Mouse (Mus musculus) ES-Bruce4 (cell line): ENCODE results near the gene Gipc3. TPM values are rescaled to one million over a fixed set of nuclear protein-coding genes. Genes with fewer than 3 reads are reported as not detected.

ENCODE experiments used
- H3K27ac ChIP-seq: 2 replicates; pipeline ENCODE4 v1.5.1; 2012; ENCODE audit warnings: low read length, inconsistent platforms; ENCODE audit not compliant: insufficient read depth
- H3K27me3 ChIP-seq: 2 replicates; pipeline ENCODE4 v1.6.1; 2012; ENCODE audit warnings: mild to moderate bottlenecking, low read length, inconsistent platforms; ENCODE audit not compliant: control insufficient read depth, poor library complexity, insufficient read depth, severe bottlenecking
- H3K36me3 ChIP-seq: 2 replicates; pipeline ENCODE4 v1.6.1; 2012; ENCODE audit warnings: inconsistent platforms, mild to moderate bottlenecking, low read length, moderate library complexity; ENCODE audit not compliant: control insufficient read depth, poor library complexity, insufficient read depth, severe bottlenecking
- H3K4me1 ChIP-seq: one replicate; pipeline ENCODE4 v1.8.1; 2011; ENCODE audit warnings: low read length; ENCODE audit not compliant: control insufficient read depth, insufficient read depth
- H3K4me3 ChIP-seq: 2 replicates; pipeline ENCODE4 v1.5.1; 2011; ENCODE audit warnings: low read depth, mild to moderate bottlenecking, low read length
- H3K9ac ChIP-seq: 2 replicates; pipeline ENCODE4 v1.6.1; 2012; ENCODE audit warnings: low read depth, mild to moderate bottlenecking, inconsistent platforms; ENCODE audit not compliant: poor library complexity, severe bottlenecking
- H3K9me3 ChIP-seq: replicated peaks from 2 replicates; pipeline ENCODE4 v1.6.1; 2012; ENCODE audit warnings: mild to moderate bottlenecking, low read length, inconsistent platforms; ENCODE audit not compliant: control insufficient read depth, poor library complexity, insufficient read depth, severe bottlenecking
- CTCF ChIP-seq: IDR thresholded peaks from one replicate; pipeline ENCODE4 v1.8.1; 2011; ENCODE audit warnings: low read depth, low read length
- EP300 ChIP-seq: IDR thresholded peaks from 2 replicates; pipeline ENCODE4 v1.6.1; 2011; ENCODE audit warnings: low read depth, low read length; ENCODE audit not compliant: insufficient read depth
- POLR2A ChIP-seq: IDR thresholded peaks from one replicate; pipeline ENCODE4 v1.8.1; 2011; ENCODE audit warnings: low read length; ENCODE audit not compliant: insufficient read depth
- polyA plus RNA-seq: library from polyadenylated mRNA; stranded (reverse); fragments of >200 nt; gene quantifications from 2 replicates; pipeline ENCODE4 v1.2.4, GENCODE M21; 2011; ENCODE audit warnings: low read depth; ENCODE audit not compliant: missing spikeins, insufficient read depth, insufficient read length

The Gipc3 gene
- polyA plus RNA-seq, 1 experiment = 1.2 TPM

- TF ChIP-seq EP300 = no peak
- TF ChIP-seq CTCF = no peak
- no peak for TF ChIP-seq POLR2A
- Histone ChIP-seq H3K4me3 (no peak overlapping the region), H3K4me1 (no peaks in the 10 kb centered on the region), H3K9me3 (no peaks in the 10 kb centered on the region), H3K27me3 (no peaks in the 10 kb centered on the region), H3K36me3 (peaks cover 7% of the 10 kb centered on the region), H3K9ac (no peak overlapping the region), H3K27ac (no peak overlapping the region)
Observed at GRCm38 (mm10) chr10:81382039-81382438, 39.0 kb upstream of the Gipc3 start.

GRCm38 (mm10) chr10:81379809-81380378 is 36.8 kb upstream of the Gipc3 start:
- Histone ChIP-seq H3K9me3 (no peaks in the 10 kb centered on the region), H3K4me1 (no peaks in the 10 kb centered on the region), H3K4me3 (no peak overlapping the region), H3K27ac (no peak overlapping the region), H3K9ac (no peak overlapping the region), H3K27me3 (no peaks in the 10 kb centered on the region), H3K36me3 (no peaks in the 10 kb centered on the region)
- TF ChIP-seq POLR2A = no peak
- no peak for TF ChIP-seq CTCF
- no peak for TF ChIP-seq EP300

GRCm38 (mm10) chr10:81379183-81379553 is 36.1 kb upstream of the Gipc3 start:
- no peaks in the 10 kb centered on the region for H3K27me3 ChIP-seq
- no peaks in the 10 kb centered on the region for H3K9me3 ChIP-seq
- H3K27ac ChIP-seq = peak overlapping the region; percentile 58
- peak overlapping the region; percentile 81 for H3K4me3 ChIP-seq
- no peaks in the 10 kb centered on the region for H3K4me1 ChIP-seq
- TF ChIP-seq CTCF (no peak), EP300 (no peak), POLR2A (no peak)
- H3K36me3 ChIP-seq = no peaks in the 10 kb centered on the region
- peak overlapping the region; percentile 74 for H3K9ac ChIP-seq

- H3K9ac ChIP-seq = peak overlapping the region; percentile 74
- TF ChIP-seq CTCF (no peak), EP300 (no peak), POLR2A (no peak)
- no peaks in the 10 kb centered on the region for H3K36me3 ChIP-seq
- no peaks in the 10 kb centered on the region for H3K4me1 ChIP-seq
- no peaks in the 10 kb centered on the region for H3K9me3 ChIP-seq
- peak overlapping the region; percentile 58 for H3K27ac ChIP-seq
- no peaks in the 10 kb centered on the region for H3K27me3 ChIP-seq
- peak overlapping the region; percentile 97 for H3K4me3 ChIP-seq
Observed at GRCm38 (mm10) chr10:81378553-81379182, 35.6 kb upstream of the Gipc3 start.

GRCm38 (mm10) chr10:81377793-81378552 is 34.9 kb upstream of the Gipc3 start, which contains the start of gene Fzr1:
Gene Fzr1 (minus strand): TSS chr10:81378516.
- Histone ChIP-seq H3K27me3 (no peaks in the 10 kb centered on the region), H3K9ac (peak within 1 kb of the TSS; percentile 93), H3K9me3 (no peaks in the 10 kb centered on the region), H3K4me1 (no peaks in the 10 kb centered on the region), H3K4me3 (peak within 1 kb of the TSS; percentile 97), H3K27ac (peak within 1 kb of the TSS; percentile 58), H3K36me3 (no peaks in the 10 kb centered on the region)
- TF ChIP-seq EP300 (no peak), CTCF (no peak), POLR2A (no peak)

- Histone ChIP-seq H3K9me3 (no peaks in the 10 kb centered on the region), H3K4me1 (no peaks in the 10 kb centered on the region), H3K27me3 (no peaks in the 10 kb centered on the region), H3K4me3 (peak overlapping the region; percentile 97), H3K36me3 (no peaks in the 10 kb centered on the region), H3K9ac (peak overlapping the region; percentile 93), H3K27ac (0 out of 2 replicates have a peak overlapping the region, but pooled peaks have one; percentile 29)
- TF ChIP-seq CTCF (no peak), POLR2A (no peak), EP300 (no peak)
Observed at GRCm38 (mm10) chr10:81377362-81377664, 34.2 kb upstream of the Gipc3 start.
